Mouse (Mus musculus): Measurements from ENCODE around the gene AI481877. TPM values are rescaled to one million over a fixed set of nuclear protein-coding genes. Genes with fewer than 3 reads are reported as not detected.
"Not testable (repeated sequence)": the region's sequence is repeated elsewhere in the genome, so short reads cannot be mapped to it uniquely, and the experiment has no call there.

The AI481877 gene
- polyA plus RNA-seq (2016; fragmentation: Nextera tagmentation; extraction: Ambion mirVana) = not detected in 2 replicates

GRCm38 (mm10) chr4:59138507-59139033 lies at the start of gene AI481877:
AI481877 (minus strand) TSS chr4:59138983.
- not testable (repeated sequence) for H3K9me3 ChIP-seq; H3K27ac ChIP-seq (replicated peaks); H3K36me3 ChIP-seq; H3K4me3 ChIP-seq; ATAC-seq (ENCODE audit: low FRiP score, low read depth); H3K4me1 ChIP-seq; H3K4me2 ChIP-seq (replicated peaks); H3K27me3 ChIP-seq; H3K9ac ChIP-seq (replicated peaks)
- WGBS = 90% methylated on average over 3 of the region's 6 CpGs

- WGBS = 27% methylated on average over 4 of the region's 4 CpGs
- peak overlapping the region; percentile 94 for H3K4me3 ChIP-seq
- peak overlapping the region; percentile 91 for H3K9ac ChIP-seq (replicated peaks)
- H3K4me1 ChIP-seq = 0 out of 2 replicates have a peak, but pooled peaks cover 3% of the 10 kb centered on the region
- peak overlapping the region; percentile 67 for H3K4me2 ChIP-seq (replicated peaks)
- no peaks in the 10 kb centered on the region for H3K27me3 ChIP-seq
- no peak for ATAC-seq (ENCODE audit: low FRiP score, low read depth)
- no peaks in the 10 kb centered on the region for H3K36me3 ChIP-seq
- no peaks in the 10 kb centered on the region for H3K9me3 ChIP-seq
- H3K27ac ChIP-seq (replicated peaks) = peak overlapping the region; percentile 92; the same call in 1 of the 2 replicates
These were observed 49.7 kb upstream of the AI481877 start for GRCm38 (mm10) chr4:59188474-59188801.

GRCm38 (mm10) chr4:59187289-59187688 lies 48.5 kb upstream of the AI481877 start:
- Histone ChIP-seq H3K4me3 (no peak overlapping the region), H3K9me3 (no peaks in the 10 kb centered on the region), H3K9ac (replicated peaks) (no peak overlapping the region), H3K4me2 (replicated peaks) (no peak overlapping the region), H3K27ac (replicated peaks) (no peak overlapping the region), H3K36me3 (no peaks in the 10 kb centered on the region), H3K27me3 (no peaks in the 10 kb centered on the region), H3K4me1 (0 out of 2 replicates have a peak, but pooled peaks cover 3% of the 10 kb centered on the region)
- no peak for ATAC-seq (ENCODE audit: low FRiP score, low read depth)
- WGBS = 20% methylated on average over 3 of the region's 3 CpGs

GRCm38 (mm10) chr4:59185671-59186070 lies 46.9 kb upstream of the AI481877 start:
- Histone ChIP-seq H3K4me2 (replicated peaks) (no peak overlapping the region), H3K9ac (replicated peaks) (no peak overlapping the region), H3K27ac (replicated peaks) (no peak overlapping the region), H3K4me3 (no peak overlapping the region), H3K36me3 (no peaks in the 10 kb centered on the region), H3K9me3 (no peaks in the 10 kb centered on the region), H3K4me1 (0 out of 2 replicates have a peak, but pooled peaks cover 8% of the 10 kb centered on the region), H3K27me3 (no peaks in the 10 kb centered on the region)
- WGBS = 70% methylated on average over 3 of the region's 3 CpGs
- ATAC-seq (ENCODE audit: low FRiP score, low read depth) = no peak

- 49% methylated on average over 5 of the region's 5 CpGs for WGBS
- ATAC-seq (ENCODE audit: low FRiP score, low read depth) = no peak
These were observed 42.8 kb upstream of the AI481877 start for GRCm38 (mm10) chr4:59181320-59182271.

GRCm38 (mm10) chr4:59177566-59177965 lies 38.8 kb upstream of the AI481877 start:
- Histone ChIP-seq H3K4me1 (0 out of 2 replicates have a peak, but pooled peaks cover 5% of the 10 kb centered on the region), H3K36me3 (no peaks in the 10 kb centered on the region), H3K4me2 (replicated peaks) (no peak overlapping the region), H3K27me3 (no peaks in the 10 kb centered on the region), H3K9ac (replicated peaks) (no peak overlapping the region), H3K27ac (replicated peaks) (no peak overlapping the region), H3K9me3 (no peaks in the 10 kb centered on the region), H3K4me3 (no peak overlapping the region)
- no peak for ATAC-seq (ENCODE audit: low FRiP score, low read depth)
- WGBS = 92% methylated on average over 2 of the region's 2 CpGs

More at GRCm38 (mm10) chr4:59181320-59182271, 42.8 kb upstream of the AI481877 start:
- H3K36me3 ChIP-seq = no peaks in the 10 kb centered on the region
- no peak overlapping the region for H3K27ac ChIP-seq (replicated peaks)
- no peak overlapping the region for H3K9ac ChIP-seq (replicated peaks)
- H3K27me3 ChIP-seq = no peaks in the 10 kb centered on the region
- H3K4me3 ChIP-seq = no peak overlapping the region
- H3K9me3 ChIP-seq = no peaks in the 10 kb centered on the region
- no peak overlapping the region for H3K4me2 ChIP-seq (replicated peaks)
- H3K4me1 ChIP-seq = 0 out of 2 replicates have a peak, but pooled peaks cover 5% of the 10 kb centered on the region

- ATAC-seq (ENCODE audit: low FRiP score, low read depth) = no peak
- no peaks in the 10 kb centered on the region for H3K4me1 ChIP-seq
- H3K27me3 ChIP-seq = no peaks in the 10 kb centered on the region
- no peak overlapping the region for H3K9ac ChIP-seq (replicated peaks)
- no peak overlapping the region for H3K27ac ChIP-seq (replicated peaks)
- no peaks in the 10 kb centered on the region for H3K36me3 ChIP-seq
- H3K9me3 ChIP-seq = no peaks in the 10 kb centered on the region
- WGBS = 68% methylated on average over 6 of the region's 6 CpGs
- H3K4me3 ChIP-seq = no peak overlapping the region
- H3K4me2 ChIP-seq (replicated peaks) = no peak overlapping the region
These were observed 37.1 kb upstream of the AI481877 start for GRCm38 (mm10) chr4:59175929-59176328.

- H3K36me3 ChIP-seq = no peaks in the 10 kb centered on the region
- WGBS = 70% methylated on average over 4 of the region's 4 CpGs
- H3K27me3 ChIP-seq = no peaks in the 10 kb centered on the region
- no peak overlapping the region for H3K4me3 ChIP-seq
- H3K9ac ChIP-seq (replicated peaks) = no peak overlapping the region
- no peaks in the 10 kb centered on the region for H3K9me3 ChIP-seq
- H3K27ac ChIP-seq (replicated peaks) = no peak overlapping the region
- ATAC-seq (ENCODE audit: low FRiP score, low read depth) = no peak
- H3K4me1 ChIP-seq = no peaks in the 10 kb centered on the region
- H3K4me2 ChIP-seq (replicated peaks) = no peak overlapping the region
These were observed 36.2 kb upstream of the AI481877 start for GRCm38 (mm10) chr4:59175003-59175402.

GRCm38 (mm10) chr4:59173181-59173922 lies 34.6 kb upstream of the AI481877 start:
- WGBS = 87% methylated on average over 2 of the region's 2 CpGs
- no peak for ATAC-seq (ENCODE audit: low FRiP score, low read depth)

GRCm38 (mm10) chr4:59172616-59173015 lies 33.8 kb upstream of the AI481877 start:
- H3K27me3 ChIP-seq = no peaks in the 10 kb centered on the region
- H3K36me3 ChIP-seq = no peaks in the 10 kb centered on the region
- H3K27ac ChIP-seq (replicated peaks) = no peak overlapping the region
- H3K9me3 ChIP-seq = no peaks in the 10 kb centered on the region
- no peaks in the 10 kb centered on the region for H3K4me1 ChIP-seq
- no peak overlapping the region for H3K9ac ChIP-seq (replicated peaks)
- no peak overlapping the region for H3K4me2 ChIP-seq (replicated peaks)
- no peak for ATAC-seq (ENCODE audit: low FRiP score, low read depth)
- no peak overlapping the region for H3K4me3 ChIP-seq
- 13% methylated on average over 2 of the region's 2 CpGs for WGBS

More at GRCm38 (mm10) chr4:59173181-59173922, 34.6 kb upstream of the AI481877 start:
- no peaks in the 10 kb centered on the region for H3K4me1 ChIP-seq
- H3K27ac ChIP-seq (replicated peaks) = no peak overlapping the region
- H3K36me3 ChIP-seq = no peaks in the 10 kb centered on the region
- H3K9me3 ChIP-seq = no peaks in the 10 kb centered on the region
- no peak overlapping the region for H3K4me3 ChIP-seq
- no peak overlapping the region for H3K4me2 ChIP-seq (replicated peaks)
- no peak overlapping the region for H3K9ac ChIP-seq (replicated peaks)
- H3K27me3 ChIP-seq = no peaks in the 10 kb centered on the region

- ATAC-seq (ENCODE audit: low FRiP score, low read depth) = no peak
- no peak overlapping the region for H3K4me3 ChIP-seq
- H3K27me3 ChIP-seq = no peaks in the 10 kb centered on the region
- no peak overlapping the region for H3K27ac ChIP-seq (replicated peaks)
- no peaks in the 10 kb centered on the region for H3K36me3 ChIP-seq
- H3K4me1 ChIP-seq = no peaks in the 10 kb centered on the region
- H3K9me3 ChIP-seq = no peaks in the 10 kb centered on the region
- 86% methylated on average over 5 of the region's 5 CpGs for WGBS
- H3K4me2 ChIP-seq (replicated peaks) = no peak overlapping the region
- H3K9ac ChIP-seq (replicated peaks) = no peak overlapping the region
These were observed 31.2 kb upstream of the AI481877 start for GRCm38 (mm10) chr4:59169981-59170380.

Measured in midbrain, embryonic 12.5 days (tissue).